Mouse (Mus musculus): ENCODE data around the gene Pdss2. TPM values are rescaled to one million over a fixed set of nuclear protein-coding genes. Genes with fewer than 3 reads are reported as not detected.

The Pdss2 gene
- total RNA-seq, 2 experiments from 2014 or later = 16.8 to 25.0 TPM

DNA sequence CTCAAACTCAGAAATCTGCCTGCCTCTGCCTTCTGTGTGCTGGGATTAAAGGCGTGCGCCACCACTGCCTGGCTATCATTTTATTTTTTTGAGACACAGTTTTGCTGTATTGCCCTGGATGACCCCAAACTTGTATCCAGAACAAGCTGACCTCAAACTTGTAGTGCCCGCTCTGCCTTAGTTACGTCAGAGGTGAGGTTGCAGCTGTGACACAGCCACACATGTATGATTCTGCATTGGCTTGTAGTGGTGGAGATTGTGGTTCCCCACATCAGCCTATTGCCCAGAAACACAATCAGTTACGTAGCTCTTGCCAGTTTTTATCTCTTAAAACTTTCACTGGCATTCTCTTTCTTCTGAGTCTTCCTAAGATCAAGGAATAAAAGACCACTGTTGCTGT is 108.5 kb downstream of the Pdss2 start:
- no peak for TF ChIP-seq CTCF (IDR thresholded peaks at IDR 0.05)
- DNase-seq = no peak
- intact Hi-C loops (cut with DNase I) = no loop called here
- Histone ChIP-seq H3K4me3 (no peak overlapping the region), H3K27ac (no peak overlapping the region)

DNA sequence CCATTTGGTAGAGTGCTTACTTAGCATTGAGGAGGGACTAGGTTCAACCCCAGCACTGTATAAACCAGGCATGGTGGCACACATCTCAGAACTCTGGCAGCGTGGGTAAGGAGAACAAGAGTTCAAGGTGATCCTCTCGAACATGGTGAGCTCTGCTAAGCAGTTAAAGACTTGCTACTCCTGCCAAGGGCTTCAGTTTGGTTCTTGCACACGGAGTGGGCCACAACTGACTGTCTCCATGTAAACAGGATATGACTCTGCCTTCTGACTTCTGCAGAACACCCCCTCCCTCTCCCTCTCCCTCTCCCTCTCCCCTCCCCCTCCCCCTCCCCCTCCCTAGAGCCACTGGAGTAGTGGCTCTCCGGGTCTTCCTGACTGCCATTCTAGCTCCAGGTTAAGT is 109.4 kb downstream of the Pdss2 start:
- no peak for TF ChIP-seq CTCF (IDR thresholded peaks at IDR 0.05)
- no peak overlapping the region for H3K27ac ChIP-seq
- intact Hi-C loops (cut with DNase I) = no loop called here
- DNase-seq = no peak
- H3K4me3 ChIP-seq = no peak overlapping the region

GRCm38 (mm10) chr10:43331931-43332701 is 110.8 kb downstream of the Pdss2 start:
- no peak for DNase-seq
- no peak overlapping the region for H3K4me3 ChIP-seq
- no peak overlapping the region for H3K27ac ChIP-seq
- TF ChIP-seq CTCF (IDR thresholded peaks at IDR 0.05) = no peak
- intact Hi-C loops (cut with DNase I) = no loop called here

GRCm38 (mm10) chr10:43335874-43336273 is 114.6 kb downstream of the Pdss2 start:
- H3K27ac ChIP-seq = no peak overlapping the region
- intact Hi-C loops (cut with DNase I) = no loop called here
- H3K4me3 ChIP-seq = no peak overlapping the region
- TF ChIP-seq CTCF (IDR thresholded peaks at IDR 0.05) = no peak
- no peak for DNase-seq

DNA sequence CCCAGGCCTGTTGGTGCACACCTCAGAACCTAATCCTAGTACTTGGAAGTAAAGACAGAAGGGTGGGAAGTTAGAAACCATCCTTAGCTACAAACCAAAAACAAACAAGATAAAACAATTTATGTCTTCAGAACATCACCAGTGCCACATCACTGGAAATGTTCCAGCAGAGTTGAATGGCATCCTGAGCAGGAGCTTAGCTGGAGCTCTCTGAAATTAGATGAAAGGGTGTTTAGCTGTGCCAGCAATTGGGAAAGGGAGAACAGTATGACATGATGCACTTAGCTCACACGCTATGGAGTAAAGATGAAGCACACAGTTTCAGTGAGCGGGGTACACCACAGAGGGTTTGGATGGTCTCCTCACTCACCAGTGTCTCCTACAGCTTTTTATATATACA is 115.8 kb downstream of the Pdss2 start:
- intact Hi-C loops (cut with DNase I) = no loop called here
- Histone ChIP-seq H3K27ac (no peak overlapping the region), H3K4me3 (no peak overlapping the region)
- no peak for DNase-seq
- TF ChIP-seq CTCF (IDR thresholded peaks at IDR 0.05) = no peak

DNA sequence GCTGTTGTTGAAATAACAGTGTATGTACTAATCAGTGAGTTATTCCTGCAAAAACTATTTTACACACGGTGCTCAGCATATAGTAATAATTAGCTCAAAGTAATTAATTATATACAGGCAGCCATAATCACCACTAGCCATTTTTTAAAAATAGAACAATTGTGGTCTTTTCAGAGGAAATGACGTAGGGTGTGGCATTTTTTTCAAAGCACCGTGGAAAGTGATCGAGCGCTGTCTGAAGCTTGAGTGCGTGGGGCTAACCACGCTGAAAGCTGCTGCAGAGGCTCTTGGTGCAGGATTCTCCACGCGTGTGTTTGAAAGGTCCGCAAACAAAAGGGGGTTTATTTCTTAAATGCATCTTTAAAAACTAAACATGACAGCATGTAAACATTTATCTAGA is 118.5 kb downstream of the Pdss2 start:
- intact Hi-C loops (cut with DNase I) = no loop called here
- no peak for TF ChIP-seq CTCF (IDR thresholded peaks at IDR 0.05)
- Histone ChIP-seq H3K27ac (no peak overlapping the region), H3K4me3 (no peak overlapping the region)
- DNase-seq = no peak

- Histone ChIP-seq H3K27ac (no peak overlapping the region), H3K4me3 (no peak overlapping the region)
- TF ChIP-seq CTCF (IDR thresholded peaks at IDR 0.05) = no peak
- intact Hi-C loops (cut with DNase I) = no loop called here
- DNase-seq = no peak
Observed at GRCm38 (mm10) chr10:43349718-43350117, 128.4 kb downstream of the Pdss2 start.

DNA sequence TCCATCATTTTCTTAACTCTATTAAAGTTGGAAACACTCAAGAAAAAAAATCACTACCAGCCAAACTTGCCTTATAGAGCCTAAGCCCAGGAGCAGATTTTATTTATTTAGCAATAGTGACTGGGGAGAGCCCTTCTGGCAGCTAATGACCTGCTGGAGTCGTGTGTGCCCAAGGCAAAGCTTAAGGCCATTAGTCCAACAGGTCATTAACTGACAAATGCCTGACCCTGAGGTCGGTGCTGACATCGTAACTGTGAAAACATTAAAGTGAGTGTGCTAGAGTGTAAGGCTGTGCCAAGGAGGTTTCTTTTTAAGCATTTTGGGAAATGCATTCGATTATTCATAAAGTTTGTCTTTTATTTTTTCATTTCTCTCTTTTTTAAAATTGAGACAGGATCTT is 136.6 kb downstream of the Pdss2 start:
- DNase-seq = no peak
- Histone ChIP-seq H3K27ac (no peak overlapping the region), H3K4me3 (no peak overlapping the region)
- intact Hi-C loops (cut with DNase I) = no loop called here
- no peak for TF ChIP-seq CTCF (IDR thresholded peaks at IDR 0.05)

GRCm38 (mm10) chr10:43362947-43363346 is 141.7 kb downstream of the Pdss2 start:
- Histone ChIP-seq H3K27ac (no peak overlapping the region), H3K4me3 (no peak overlapping the region)
- DNase-seq = no peak
- intact Hi-C loops (cut with DNase I) = no loop called here
- no peak for TF ChIP-seq CTCF (IDR thresholded peaks at IDR 0.05)

DNA sequence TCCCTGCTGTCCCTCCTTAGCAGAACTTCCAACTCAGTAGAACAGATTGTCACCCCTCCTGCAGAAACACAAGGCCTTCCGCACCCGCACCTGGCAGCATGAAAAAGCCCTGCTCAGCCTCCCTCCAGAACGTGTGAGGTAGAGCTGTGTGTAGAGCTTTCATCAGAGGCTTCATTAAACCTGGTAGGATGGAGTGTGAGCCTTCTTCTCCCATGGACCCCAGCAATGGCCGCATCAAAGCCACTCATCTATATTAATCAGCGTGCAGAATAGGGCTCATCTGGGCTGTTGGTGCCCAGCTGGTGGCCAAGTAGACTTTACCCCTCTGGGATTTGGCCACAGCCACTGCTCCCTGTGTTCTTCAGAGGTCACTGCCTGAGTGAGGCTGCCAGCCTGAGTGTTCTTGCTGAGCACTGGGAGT is 142.2 kb downstream of the Pdss2 start:
- intact Hi-C loops (cut with DNase I) = no loop called here
- no peak overlapping the region for H3K4me3 ChIP-seq
- H3K27ac ChIP-seq = no peak overlapping the region
- TF ChIP-seq CTCF (IDR thresholded peaks at IDR 0.05) = no peak
- no peak for DNase-seq

GRCm38 (mm10) chr10:43365909-43366308 is 144.6 kb downstream of the Pdss2 start:
- no peak overlapping the region for H3K27ac ChIP-seq
- intact Hi-C loops (cut with DNase I) = no loop called here
- DNase-seq = no peak
- H3K4me3 ChIP-seq = no peak overlapping the region
- no peak for TF ChIP-seq CTCF (IDR thresholded peaks at IDR 0.05)

DNA sequence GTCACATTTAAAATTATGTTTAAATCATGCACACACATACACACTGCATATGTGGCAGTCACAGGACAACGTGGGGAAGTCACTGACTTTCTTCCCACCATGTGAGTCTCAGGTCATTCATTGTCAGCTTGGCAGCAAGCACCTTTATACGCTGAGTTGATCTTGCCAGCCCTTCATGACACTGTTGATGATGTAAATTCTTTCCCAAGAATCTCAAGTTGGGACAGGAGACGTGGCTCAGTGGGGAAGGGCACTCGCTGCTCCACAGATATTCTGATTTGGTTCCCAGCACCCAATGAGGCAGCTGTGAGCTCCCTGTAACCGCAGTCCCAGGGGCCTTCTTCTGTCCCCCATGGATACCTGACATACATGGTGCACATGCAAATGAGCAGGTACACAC is 147.3 kb downstream of the Pdss2 start:
- TF ChIP-seq CTCF (IDR thresholded peaks at IDR 0.05) = no peak
- no peak overlapping the region for H3K27ac ChIP-seq
- no peak overlapping the region for H3K4me3 ChIP-seq
- no peak for DNase-seq
- intact Hi-C loops (cut with DNase I) = no loop called here

DNA sequence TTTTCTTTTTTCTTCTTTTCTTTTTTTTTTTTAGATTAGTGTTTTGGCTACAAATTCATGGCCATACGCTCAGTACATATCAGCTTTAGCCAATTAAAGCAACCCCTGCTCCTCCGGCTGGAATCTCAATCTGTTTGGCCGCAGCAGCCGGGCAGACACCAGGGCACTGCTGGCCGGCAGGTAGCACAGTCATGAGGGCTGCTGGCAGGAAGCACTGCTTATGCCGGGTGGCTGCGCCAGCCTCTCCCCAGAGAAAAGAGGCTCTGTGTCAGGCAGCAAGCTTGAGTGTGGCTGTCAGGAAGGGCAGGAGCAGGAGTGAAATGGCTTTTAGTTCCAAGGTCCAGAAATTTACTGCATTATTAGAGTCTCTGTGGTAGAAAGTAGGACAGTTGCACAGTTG is 151.0 kb downstream of the Pdss2 start:
- no peak overlapping the region; the same call in none of the 2 replicates for H3K4me3 ChIP-seq
- TF ChIP-seq CTCF (IDR thresholded peaks at IDR 0.05) = no peak
- DNase-seq = peak; percentile 88
- peak overlapping the region; percentile 81 for H3K27ac ChIP-seq
- intact Hi-C loops (cut with DNase I) = loop anchor here (10.0 kb wide), 1 partner anchor 388 kb away; no protein-coding TSS in a partner anchor

- no peak overlapping the region for H3K4me3 ChIP-seq
- DNase-seq = no peak
- peak overlapping the region; percentile 81 for H3K27ac ChIP-seq
- no peak for TF ChIP-seq CTCF (IDR thresholded peaks at IDR 0.05)
- intact Hi-C loops (cut with DNase I) = loop anchor here (10.0 kb wide), 1 partner anchor 388 kb away; no protein-coding TSS in a partner anchor
Observed at GRCm38 (mm10) chr10:43373035-43373434, 151.7 kb downstream of the Pdss2 start.

All from gastrocnemius, adult 2 months (tissue).